Mouse (Mus musculus) hindbrain, embryonic 12.5 days (tissue): ENCODE measurements around the gene Dock4. TPM values are rescaled to one million over a fixed set of nuclear protein-coding genes. Genes with fewer than 3 reads are reported as not detected.

Experiments used
- ATAC-seq: fragments of 200-750 bp; cut with Nextera tagmentation; 2 replicates; pipeline ENCODE4 v1.8.0; 2017; ENCODE audit warnings: moderate TSS enrichment; ENCODE audit not compliant: low FRiP score
- H3K27ac ChIP-seq: fragments of 300-500 bp; sonication (generic); 2 replicates; pipeline ENCODE4 v1.5.1; 2016; ENCODE audit warnings: mild to moderate bottlenecking
- H3K27me3 ChIP-seq: fragments of 300-500 bp; sonication (generic); 2 replicates; pipeline ENCODE4 v1.6.1; 2016; ENCODE audit warnings: mild to moderate bottlenecking
- H3K36me3 ChIP-seq: fragments of 300-500 bp; sonication (generic); 2 replicates; pipeline ENCODE4 v1.6.1; 2016; ENCODE audit warnings: mild to moderate bottlenecking
- H3K4me1 ChIP-seq: fragments of 300-500 bp; sonication (generic); 2 replicates; pipeline ENCODE4 v1.6.1; 2016
- H3K4me2 ChIP-seq: fragments of 300-500 bp; sonication (generic); replicated peaks from 2 replicates; pipeline ENCODE4 v1.6.1; 2016; ENCODE audit warnings: mild to moderate bottlenecking
- H3K4me3 ChIP-seq: fragments of 300-500 bp; sonication (generic); 2 replicates; pipeline ENCODE4 v1.5.1; 2016; ENCODE audit warnings: mild to moderate bottlenecking
- H3K9ac ChIP-seq: fragments of 300-500 bp; sonication (generic); 2 replicates; pipeline ENCODE4 v1.6.1; 2016; ENCODE audit warnings: mild to moderate bottlenecking, moderate library complexity
- H3K9me3 ChIP-seq: fragments of 300-500 bp; sonication (generic); replicated peaks from 2 replicates; pipeline ENCODE4 v1.6.1; 2016; ENCODE audit warnings: mild to moderate bottlenecking
- WGBS: fragments of 180-500 bp; shearing (Covaris S2); methylation state at CpG from one replicate; pipeline ENCODE4 v1.1.7; 2016; 5-methylcytosine and 5-hydroxymethylcytosine counted together
- polyA plus RNA-seq: library from polyadenylated mRNA; unstranded; fragments of >200 nt; fragmentation: Nextera tagmentation; extraction: Ambion mirVana; gene quantifications from 2 replicates; pipeline ENCODE4 v1.2.1, GENCODE M21; 2016

Gene Dock4
- polyA plus RNA-seq, 1 experiment from 2014 or later: 45.0 TPM

DNA sequence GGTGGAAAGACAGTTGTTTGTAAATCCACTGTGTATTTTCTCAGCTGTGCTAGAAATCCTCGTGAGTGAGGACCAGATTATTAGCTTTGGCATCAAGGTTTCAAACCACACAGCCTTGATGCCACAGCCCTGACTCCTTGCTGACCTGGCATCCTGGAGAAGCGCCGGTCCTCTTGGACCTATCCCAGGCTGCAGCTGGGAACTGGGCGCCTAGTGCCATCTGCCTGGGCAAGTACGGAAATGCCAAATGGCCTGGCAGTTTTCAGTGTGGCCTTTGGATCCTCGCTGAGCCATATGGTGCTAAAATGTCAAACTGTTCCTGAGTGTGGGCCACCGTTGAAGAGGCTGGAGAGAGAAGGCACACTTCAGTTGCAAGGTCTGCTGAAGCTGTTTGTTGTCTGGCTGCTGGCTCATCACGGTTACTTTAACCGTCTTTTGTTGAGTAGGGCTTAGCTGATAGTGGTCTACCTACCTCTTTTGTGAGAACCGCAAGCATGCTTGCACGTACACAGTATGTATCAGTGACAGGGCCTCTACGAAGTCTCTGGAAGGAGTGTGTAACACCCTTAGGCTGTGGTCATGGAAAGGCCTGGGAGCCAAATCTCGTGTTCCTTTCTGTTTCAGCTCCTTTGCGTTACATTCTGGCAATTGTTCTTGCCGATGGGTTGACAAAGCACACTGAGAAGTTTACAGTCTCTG is 53.3 kb downstream of the Dock4 start:
- WGBS: 68% methylated on average over 15 of the region's 15 CpGs
- Histone ChIP-seq H3K9me3 (no peaks in the 10 kb centered on the region), H3K9ac (no peak overlapping the region), H3K4me2 (no peak overlapping the region), H3K36me3 (no peaks in the 10 kb centered on the region), H3K4me1 (peaks cover 14% of the 10 kb centered on the region), H3K27ac (no peak overlapping the region), H3K27me3 (no peaks in the 10 kb centered on the region), H3K4me3 (no peak overlapping the region)
- peak; percentile 56 for ATAC-seq

DNA sequence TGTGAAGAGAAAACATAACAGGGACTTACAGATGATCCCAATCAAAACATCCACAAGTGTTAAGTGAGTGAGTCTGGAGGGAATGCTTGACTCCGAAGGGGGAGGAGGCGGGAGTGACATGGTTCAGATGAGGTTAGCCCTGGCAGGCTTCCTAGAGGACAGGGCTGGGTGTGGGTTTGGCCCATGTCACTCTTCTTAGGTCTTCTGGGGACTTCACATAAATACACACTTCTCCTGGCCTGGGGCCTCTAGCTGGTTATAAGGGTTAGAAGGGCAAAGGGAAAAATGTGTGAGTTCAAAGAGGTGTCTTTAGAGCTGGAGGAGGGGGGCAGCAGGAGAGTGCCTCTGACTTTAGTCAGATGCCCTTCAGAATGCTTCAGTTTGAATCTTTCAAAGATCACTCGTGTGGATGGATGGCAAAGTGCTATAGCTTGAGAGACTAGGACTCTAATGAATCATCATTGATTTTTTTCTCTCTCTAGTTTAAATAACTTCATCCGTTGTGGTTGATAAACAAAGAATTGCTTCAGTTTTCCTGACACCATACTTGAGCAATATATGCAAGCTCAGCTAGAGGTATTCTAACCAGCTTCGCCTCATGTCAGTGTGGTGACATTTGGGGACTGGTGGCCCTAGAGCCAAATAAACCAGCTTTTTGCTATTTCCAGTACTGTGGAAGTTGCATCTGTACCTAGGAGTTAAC is 54.0 kb downstream of the Dock4 start:
- H3K27ac ChIP-seq: no peak overlapping the region
- no peaks in the 10 kb centered on the region for H3K27me3 ChIP-seq
- no peak overlapping the region for H3K4me3 ChIP-seq
- no peak for ATAC-seq
- no peaks in the 10 kb centered on the region for H3K9me3 ChIP-seq
- no peaks in the 10 kb centered on the region for H3K36me3 ChIP-seq
- no peak overlapping the region for H3K4me2 ChIP-seq
- 76% methylated on average over 5 of the region's 5 CpGs for WGBS
- no peak overlapping the region for H3K9ac ChIP-seq
- H3K4me1 ChIP-seq: peaks cover 17% of the 10 kb centered on the region

DNA sequence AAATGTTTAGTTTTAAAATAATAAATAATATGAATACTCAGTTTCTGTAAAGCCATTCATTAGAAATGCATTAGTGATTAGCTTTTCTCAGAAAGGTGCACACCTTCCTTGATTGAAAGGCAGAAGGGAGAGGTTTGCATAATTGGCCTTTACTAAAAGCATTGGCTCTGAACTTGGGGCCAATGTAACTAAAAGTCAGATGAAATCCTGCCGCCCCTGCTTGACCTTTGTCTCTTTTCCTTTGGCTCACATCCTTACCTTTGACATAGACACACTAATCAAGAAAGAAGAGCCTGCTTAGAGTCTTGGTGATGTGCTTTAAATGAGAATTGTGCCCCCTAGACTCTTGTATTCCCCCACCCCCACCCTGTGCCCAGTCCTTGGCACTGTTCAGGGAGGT is 55.4 kb downstream of the Dock4 start:
- H3K4me3 ChIP-seq: no peak overlapping the region
- H3K27ac ChIP-seq: no peak overlapping the region
- H3K9me3 ChIP-seq: no peaks in the 10 kb centered on the region
- H3K36me3 ChIP-seq: no peaks in the 10 kb centered on the region
- H3K27me3 ChIP-seq: no peaks in the 10 kb centered on the region
- WGBS: 86% methylated on average over 1 of the region's 1 CpGs
- H3K4me1 ChIP-seq: peaks cover 18% of the 10 kb centered on the region
- H3K9ac ChIP-seq: no peak overlapping the region
- no peak overlapping the region for H3K4me2 ChIP-seq
- no peak for ATAC-seq

DNA sequence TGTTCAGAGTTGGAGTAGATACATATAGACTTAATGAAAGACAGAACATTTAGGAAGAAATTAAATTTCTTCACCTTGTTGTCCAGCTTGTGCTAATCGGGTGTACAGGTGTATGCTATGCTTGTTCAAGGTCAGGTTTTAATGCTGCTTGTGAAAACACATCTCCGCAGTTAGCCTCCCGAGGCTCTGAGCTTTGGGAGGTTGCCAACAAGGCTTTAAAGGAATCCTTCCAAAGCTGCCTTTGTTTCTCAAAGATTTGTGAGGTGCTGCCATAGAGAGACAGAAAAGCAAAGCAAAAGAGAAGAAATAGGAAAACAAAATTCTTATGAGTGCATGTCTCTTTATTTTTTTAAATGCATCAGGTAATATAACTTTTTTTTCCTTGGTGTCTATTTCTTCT is 57.8 kb downstream of the Dock4 start:
- 68% methylated on average over 3 of the region's 3 CpGs for WGBS
- no peak overlapping the region for H3K4me2 ChIP-seq
- H3K9me3 ChIP-seq: no peaks in the 10 kb centered on the region
- H3K27me3 ChIP-seq: no peaks in the 10 kb centered on the region
- no peak for ATAC-seq
- H3K4me3 ChIP-seq: no peak overlapping the region
- peaks cover 21% of the 10 kb centered on the region for H3K4me1 ChIP-seq
- no peaks in the 10 kb centered on the region for H3K36me3 ChIP-seq
- H3K9ac ChIP-seq: no peak overlapping the region
- no peak overlapping the region for H3K27ac ChIP-seq

DNA sequence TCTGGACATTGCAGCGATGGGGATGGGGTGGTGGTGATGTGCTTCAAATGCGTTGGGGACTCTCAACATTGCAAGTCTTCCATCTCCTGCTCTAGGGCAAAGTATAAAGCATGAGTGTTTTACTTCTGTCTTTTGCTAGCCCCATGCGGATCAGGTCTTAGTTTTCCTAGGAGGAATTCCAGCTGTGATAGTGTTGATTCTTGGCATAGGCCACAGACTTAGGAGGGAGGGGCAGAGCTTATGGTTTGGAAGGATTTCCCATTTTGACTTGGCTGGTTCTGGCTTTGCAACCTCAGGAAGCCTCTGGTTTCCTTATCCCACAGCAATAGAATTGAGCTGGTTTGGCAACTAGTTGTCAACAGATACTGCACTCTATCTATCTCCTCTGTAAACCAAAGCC is 58.9 kb downstream of the Dock4 start:
- Histone ChIP-seq H3K4me3 (no peak overlapping the region), H3K27ac (no peak overlapping the region), H3K9ac (no peak overlapping the region), H3K36me3 (no peaks in the 10 kb centered on the region), H3K9me3 (no peaks in the 10 kb centered on the region), H3K27me3 (no peaks in the 10 kb centered on the region), H3K4me1 (peaks cover 13% of the 10 kb centered on the region), H3K4me2 (no peak overlapping the region)
- WGBS: 80% methylated on average over 3 of the region's 3 CpGs
- ATAC-seq: no peak

DNA sequence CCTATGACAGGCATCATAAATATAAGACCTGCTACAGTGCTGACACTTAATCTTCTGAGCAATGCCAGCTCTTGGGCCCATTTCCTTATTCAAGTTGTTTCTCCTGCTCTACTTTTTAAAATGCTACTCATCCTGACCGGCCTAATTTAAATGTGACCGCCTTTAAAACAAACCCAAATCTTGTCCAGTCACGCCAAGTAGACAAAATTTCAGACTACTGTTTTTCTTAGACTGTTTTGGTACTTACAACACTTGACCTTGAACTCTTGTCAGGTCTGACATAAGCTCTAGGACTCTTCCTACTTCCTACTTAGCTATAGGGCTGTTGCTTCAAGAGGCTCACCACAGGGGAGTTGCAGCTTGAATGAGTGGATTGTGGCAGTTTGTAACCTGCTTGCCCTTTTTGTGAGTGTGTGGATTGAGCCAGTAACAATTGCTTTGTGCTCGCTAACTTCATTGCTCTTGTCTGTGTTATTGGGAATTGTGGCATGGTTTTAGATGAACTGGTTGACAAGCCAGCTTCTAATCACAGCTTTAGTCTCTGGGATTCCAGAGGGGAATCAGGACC is 62.2 kb downstream of the Dock4 start:
- no peaks in the 10 kb centered on the region for H3K9me3 ChIP-seq
- no peak overlapping the region for H3K27ac ChIP-seq
- H3K4me1 ChIP-seq: peaks cover 26% of the 10 kb centered on the region
- 59% methylated on average over 4 of the region's 4 CpGs for WGBS
- H3K27me3 ChIP-seq: no peaks in the 10 kb centered on the region
- no peak for ATAC-seq
- no peak overlapping the region for H3K4me3 ChIP-seq
- H3K4me2 ChIP-seq: no peak overlapping the region
- H3K36me3 ChIP-seq: no peaks in the 10 kb centered on the region
- no peak overlapping the region for H3K9ac ChIP-seq

DNA sequence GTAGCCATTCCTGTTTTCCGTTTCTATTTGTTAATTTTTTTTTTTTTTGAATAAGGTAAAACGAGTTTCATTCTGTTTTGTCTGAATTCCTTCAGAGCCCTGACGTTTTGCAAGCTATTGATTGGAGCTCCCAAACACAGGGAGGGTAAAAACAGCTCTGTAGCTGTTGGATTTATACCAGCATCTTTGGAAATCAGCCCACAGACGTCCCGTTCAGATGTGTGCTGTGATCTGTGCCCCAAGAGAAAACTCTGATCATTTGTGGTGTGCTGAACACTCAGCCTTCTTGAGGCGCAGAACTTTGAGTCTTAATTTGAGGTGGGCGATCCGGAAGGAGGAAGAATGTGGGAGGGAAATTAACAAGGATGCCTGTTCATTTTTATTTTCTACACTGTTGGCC is 62.7 kb downstream of the Dock4 start:
- H3K27ac ChIP-seq: no peak overlapping the region
- H3K4me1 ChIP-seq: peaks cover 29% of the 10 kb centered on the region
- WGBS: 55% methylated on average over 8 of the region's 8 CpGs
- H3K9ac ChIP-seq: no peak overlapping the region
- no peaks in the 10 kb centered on the region for H3K36me3 ChIP-seq
- H3K27me3 ChIP-seq: no peaks in the 10 kb centered on the region
- no peak overlapping the region for H3K4me2 ChIP-seq
- ATAC-seq: no peak
- H3K4me3 ChIP-seq: no peak overlapping the region
- H3K9me3 ChIP-seq: no peaks in the 10 kb centered on the region

DNA sequence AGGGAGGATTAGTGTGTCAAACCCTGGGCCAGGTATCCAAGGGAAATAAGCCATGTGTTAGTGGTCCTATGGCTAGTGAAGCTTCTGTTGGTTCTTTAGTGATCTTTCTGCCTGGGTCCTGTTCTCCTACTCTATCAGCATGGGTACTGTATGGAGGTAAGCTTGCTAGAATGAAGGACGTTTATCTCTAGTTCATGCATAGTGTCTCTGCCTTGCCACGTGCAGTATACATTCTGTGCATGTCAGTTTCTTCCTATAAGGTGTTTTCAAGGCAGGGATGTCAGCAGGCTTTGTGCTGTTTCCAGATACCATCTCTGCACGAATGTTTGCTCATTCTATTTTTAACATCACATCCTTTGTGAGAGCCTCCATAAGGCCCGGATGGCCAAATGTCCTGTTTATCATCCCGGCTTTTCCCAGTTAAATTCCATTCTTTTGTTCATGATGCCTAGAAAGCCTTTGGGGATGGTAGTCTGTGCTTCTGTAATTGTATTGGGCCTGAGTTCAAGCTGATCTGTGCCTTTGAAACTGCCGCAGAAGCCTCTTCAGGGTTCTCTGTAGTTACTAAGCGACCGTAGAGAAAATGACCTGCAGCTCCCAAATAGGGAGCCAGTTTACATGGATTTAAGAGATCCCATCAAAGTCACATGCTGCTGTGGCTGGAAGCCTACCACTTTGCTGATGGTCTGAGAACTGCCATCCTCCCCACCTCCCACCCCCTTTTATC is 66.1 kb downstream of the Dock4 start:
- Histone ChIP-seq H3K4me1 (peaks cover 32% of the 10 kb centered on the region), H3K4me3 (no peak overlapping the region), H3K36me3 (no peaks in the 10 kb centered on the region), H3K9me3 (no peaks in the 10 kb centered on the region), H3K27ac (peak overlapping the region; percentile 64), H3K27me3 (no peaks in the 10 kb centered on the region), H3K9ac (no peak overlapping the region), H3K4me2 (no peak overlapping the region)
- 52% methylated on average over 8 of the region's 8 CpGs for WGBS
- 0 out of 2 replicates have a peak, but pooled peaks have one; percentile 22 for ATAC-seq

DNA sequence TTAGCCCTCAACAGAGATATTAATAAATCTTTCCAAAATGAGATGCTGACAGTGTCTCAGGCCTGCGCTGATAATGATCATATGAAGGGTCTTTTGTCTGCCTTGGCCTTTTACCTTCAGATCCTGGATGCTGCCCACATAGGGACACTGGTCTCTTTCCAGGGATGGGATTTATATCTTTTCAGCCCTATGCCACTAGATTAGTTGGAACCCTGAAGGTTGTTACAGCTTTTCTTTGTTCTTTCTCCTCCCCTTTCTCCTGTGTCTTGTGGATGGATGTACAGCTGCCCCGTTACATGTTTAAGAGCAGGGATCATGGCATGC is 66.6 kb downstream of the Dock4 start:
- no peak overlapping the region for H3K9ac ChIP-seq
- no peaks in the 10 kb centered on the region for H3K36me3 ChIP-seq
- 53% methylated on average over 2 of the region's 2 CpGs for WGBS
- 0 out of 2 replicates have a peak, but pooled peaks have one; percentile 40 for ATAC-seq
- no peaks in the 10 kb centered on the region for H3K27me3 ChIP-seq
- H3K27ac ChIP-seq: peak overlapping the region; percentile 64
- H3K9me3 ChIP-seq: no peaks in the 10 kb centered on the region
- peaks cover 32% of the 10 kb centered on the region for H3K4me1 ChIP-seq
- no peak overlapping the region for H3K4me2 ChIP-seq
- H3K4me3 ChIP-seq: no peak overlapping the region

DNA sequence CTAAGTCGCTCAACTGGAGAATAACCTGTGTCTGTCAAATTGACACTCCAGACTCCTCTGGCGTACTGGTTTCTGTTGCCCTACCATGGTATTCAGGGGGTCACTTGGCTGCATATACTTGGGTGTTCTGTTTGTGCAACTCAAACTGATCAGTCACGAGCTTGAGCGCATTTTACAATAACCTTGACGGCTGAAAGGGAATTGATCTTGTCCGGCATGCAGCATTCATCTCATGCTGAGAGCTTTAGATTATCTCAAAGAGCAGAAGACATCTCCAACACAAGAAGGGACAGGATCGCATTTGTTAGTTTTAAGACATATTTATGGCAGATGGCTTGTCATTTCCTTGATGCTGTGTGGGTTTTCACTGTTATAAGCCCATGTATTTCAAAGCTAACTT is 67.2 kb downstream of the Dock4 start:
- WGBS: 45% methylated on average over 7 of the region's 7 CpGs
- Histone ChIP-seq H3K27ac (no peak overlapping the region), H3K9ac (no peak overlapping the region), H3K9me3 (no peaks in the 10 kb centered on the region), H3K4me3 (no peak overlapping the region), H3K27me3 (no peaks in the 10 kb centered on the region), H3K36me3 (no peaks in the 10 kb centered on the region), H3K4me1 (peaks cover 29% of the 10 kb centered on the region), H3K4me2 (no peak overlapping the region)
- ATAC-seq: no peak

DNA sequence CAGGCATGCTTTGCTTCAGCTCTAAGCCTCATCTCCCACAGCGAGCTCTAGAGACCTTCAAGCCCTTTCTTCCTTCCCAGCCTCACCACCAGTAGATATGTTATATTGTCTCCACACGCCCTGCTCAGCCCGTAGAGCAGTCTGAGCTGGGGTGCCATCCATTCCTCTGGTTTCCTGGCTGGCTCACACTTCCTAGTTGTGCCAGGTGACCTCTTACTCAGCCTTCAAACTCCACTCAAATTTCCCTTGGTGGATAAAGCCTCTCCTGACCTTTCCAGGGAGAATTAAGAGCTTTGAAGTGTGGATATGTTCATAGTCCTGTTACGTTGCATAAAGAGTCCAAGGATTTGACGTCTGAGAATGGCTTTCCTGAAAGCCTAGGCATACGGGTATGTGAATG is 68.3 kb downstream of the Dock4 start:
- H3K4me1 ChIP-seq: peaks cover 24% of the 10 kb centered on the region
- H3K36me3 ChIP-seq: no peaks in the 10 kb centered on the region
- no peak overlapping the region for H3K27ac ChIP-seq
- no peak overlapping the region for H3K9ac ChIP-seq
- H3K27me3 ChIP-seq: no peaks in the 10 kb centered on the region
- WGBS: 81% methylated on average over 6 of the region's 6 CpGs
- ATAC-seq: no peak
- H3K4me2 ChIP-seq: no peak overlapping the region
- H3K4me3 ChIP-seq: no peak overlapping the region
- no peaks in the 10 kb centered on the region for H3K9me3 ChIP-seq

DNA sequence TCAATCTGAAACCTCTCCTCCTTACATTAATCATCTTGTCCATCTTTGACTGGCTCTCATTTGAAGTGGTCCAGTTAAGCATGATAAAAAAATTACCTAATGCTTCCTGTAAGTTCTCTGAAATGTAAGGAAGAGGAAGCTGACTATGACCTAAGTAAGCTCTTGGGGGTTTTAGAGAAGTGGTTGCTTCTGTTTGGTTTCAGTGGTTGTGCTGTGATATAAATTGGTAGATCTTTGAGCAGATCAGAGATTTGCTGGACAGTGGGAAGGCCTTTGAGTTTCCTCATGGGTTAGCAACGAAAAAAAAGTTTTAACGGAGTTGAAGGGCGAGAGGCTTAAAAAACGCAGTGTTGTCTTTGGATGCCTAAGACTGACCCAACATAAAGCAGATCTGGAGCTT is 76.7 kb downstream of the Dock4 start:
- no peaks in the 10 kb centered on the region for H3K4me1 ChIP-seq
- no peak overlapping the region for H3K27ac ChIP-seq
- H3K4me2 ChIP-seq: no peak overlapping the region
- no peak overlapping the region for H3K4me3 ChIP-seq
- WGBS: 89% methylated on average over 4 of the region's 4 CpGs
- no peak for ATAC-seq
- no peak overlapping the region for H3K9ac ChIP-seq
- no peaks in the 10 kb centered on the region for H3K9me3 ChIP-seq
- no peaks in the 10 kb centered on the region for H3K36me3 ChIP-seq
- H3K27me3 ChIP-seq: no peaks in the 10 kb centered on the region
